Mouse (Mus musculus) hindbrain, embryonic 11.5 days (tissue): Measurements from ENCODE around the gene Ppp5c. TPM values are rescaled to one million over a fixed set of nuclear protein-coding genes. Genes with fewer than 3 reads are reported as not detected.
A peak's percentile ranks its signal among the peaks of the same experiment; 100 is the strongest.

Experiments used
- ATAC-seq: fragments of 200-750 bp; cut with Nextera tagmentation; 2 replicates; pipeline ENCODE4 v1.8.0; 2017; ENCODE audit warnings: mild to moderate bottlenecking, moderate TSS enrichment, moderate library complexity; ENCODE audit not compliant: low FRiP score
- DNase-seq: peaks from one replicate; pipeline ENCODE4 v3.0.0-alpha.2; 2015; ENCODE audit warnings: low spot score
- H3K27ac ChIP-seq: fragments of 300-500 bp; sonication (generic); 2 replicates; pipeline ENCODE4 v1.5.1; 2014; ENCODE audit warnings: mild to moderate bottlenecking, low read depth, low read length
- H3K27me3 ChIP-seq: fragments of 300-500 bp; sonication (generic); 2 replicates; pipeline ENCODE4 v1.6.1; 2014; ENCODE audit warnings: mild to moderate bottlenecking, low read length, moderate library complexity, mixed read lengths; ENCODE audit not compliant: control insufficient read depth, insufficient read depth
- H3K36me3 ChIP-seq: fragments of 300-500 bp; sonication (generic); 2 replicates; pipeline ENCODE4 v1.6.1; 2014; ENCODE audit warnings: mild to moderate bottlenecking, low read length, moderate library complexity, mixed read lengths; ENCODE audit not compliant: control insufficient read depth, insufficient read depth
- H3K4me1 ChIP-seq: fragments of 300-500 bp; sonication (generic); replicated peaks from 2 replicates; pipeline ENCODE4 v1.6.1; 2014; ENCODE audit warnings: low read length, mixed read lengths; ENCODE audit not compliant: control insufficient read depth, insufficient read depth
- H3K4me2 ChIP-seq: fragments of 300-500 bp; sonication (generic); replicated peaks from 2 replicates; pipeline ENCODE4 v1.6.1; 2014; ENCODE audit warnings: mild to moderate bottlenecking, low read depth, low read length
- H3K4me3 ChIP-seq: fragments of 300-500 bp; sonication (generic); 2 replicates; pipeline ENCODE4 v1.5.1; 2014; ENCODE audit warnings: low read depth, low read length
- H3K9ac ChIP-seq: fragments of 300-500 bp; sonication (generic); 2 replicates; pipeline ENCODE4 v1.6.1; 2014; ENCODE audit warnings: low read depth, low read length
- H3K9me3 ChIP-seq: fragments of 300-500 bp; sonication (generic); 2 replicates; pipeline ENCODE4 v1.6.1; 2016; ENCODE audit warnings: low read length; ENCODE audit not compliant: control insufficient read depth
- WGBS: fragments of 180-500 bp; shearing (Covaris S2); extraction: QIAGEN DNeasy Blood & Tissue Kit; methylation state at CpG from one replicate; pipeline ENCODE4 v1.1.7; 2014; 5-methylcytosine and 5-hydroxymethylcytosine counted together
- polyA plus RNA-seq: library from polyadenylated mRNA; unstranded; fragments of >200 nt; fragmentation: Nextera tagmentation; extraction: Ambion mirVana; gene quantifications from 2 replicates; pipeline ENCODE4 v1.2.1, GENCODE M21; 2014

Ppp5c gene
- polyA plus RNA-seq, 1 experiment from 2014 or later: 96.9 TPM

- peak overlapping the region; percentile 34; the same call in 1 of the 2 replicates for H3K9ac ChIP-seq
- peak overlapping the region; percentile 73 for H3K4me2 ChIP-seq
- peaks cover 3% of the 10 kb centered on the region; the same call in 1 of the 2 replicates for H3K27me3 ChIP-seq
- H3K9me3 ChIP-seq: no peaks in the 10 kb centered on the region
- H3K4me3 ChIP-seq: peak overlapping the region; percentile 41
- H3K27ac ChIP-seq: peak overlapping the region; percentile 24; the same call in 1 of the 2 replicates
- ATAC-seq (peak; percentile 12; the same call in 1 of the 2 replicates), DNase-seq (peak; percentile 41)
- H3K4me1 ChIP-seq: peaks cover 14% of the 10 kb centered on the region; the same call in 1 of the 2 replicates
- 39% methylated on average over 14 of the region's 14 CpGs for WGBS
- H3K36me3 ChIP-seq: no peaks in the 10 kb centered on the region
Observed at GRCm38 (mm10) chr7:17056601-17057523, 29.1 kb upstream of the Ppp5c start.

GRCm38 (mm10) chr7:17056081-17056581, 28.4 kb upstream of the Ppp5c start:
- Histone ChIP-seq H3K27ac (peak overlapping the region; percentile 24; the same call in 1 of the 2 replicates), H3K4me2 (peak overlapping the region; percentile 73), H3K9me3 (no peaks in the 10 kb centered on the region), H3K27me3 (peaks cover 3% of the 10 kb centered on the region; the same call in 1 of the 2 replicates), H3K4me1 (peaks cover 14% of the 10 kb centered on the region; the same call in 1 of the 2 replicates), H3K4me3 (peak overlapping the region; percentile 41), H3K9ac (peak overlapping the region; percentile 34; the same call in 1 of the 2 replicates), H3K36me3 (no peaks in the 10 kb centered on the region)
- DNase-seq: peak; percentile 67
- under 1% methylated on average over 37 of the region's 42 CpGs for WGBS
- peak; percentile 58 for ATAC-seq

GRCm38 (mm10) chr7:17055287-17055946, 27.7 kb upstream of the Ppp5c start:
- Histone ChIP-seq H3K27ac (no peak overlapping the region), H3K36me3 (no peaks in the 10 kb centered on the region), H3K4me2 (no peak overlapping the region), H3K4me1 (peaks cover 14% of the 10 kb centered on the region; the same call in 1 of the 2 replicates), H3K27me3 (peaks cover 3% of the 10 kb centered on the region; the same call in 1 of the 2 replicates), H3K4me3 (no peak overlapping the region), H3K9me3 (no peaks in the 10 kb centered on the region), H3K9ac (no peak overlapping the region)
- DNase-seq (no peak), ATAC-seq (no peak)
- WGBS: 90% methylated on average over 4 of the region's 4 CpGs

GRCm38 (mm10) chr7:17054325-17054989, 26.7 kb upstream of the Ppp5c start:
- 87% methylated on average over 15 of the region's 16 CpGs for WGBS
- Histone ChIP-seq H3K27ac (no peak overlapping the region), H3K9ac (no peak overlapping the region), H3K4me1 (peaks cover 14% of the 10 kb centered on the region; the same call in 1 of the 2 replicates), H3K9me3 (no peaks in the 10 kb centered on the region), H3K4me2 (no peak overlapping the region), H3K36me3 (no peaks in the 10 kb centered on the region), H3K27me3 (peaks cover 3% of the 10 kb centered on the region; the same call in 1 of the 2 replicates), H3K4me3 (no peak overlapping the region)
- ATAC-seq (no peak), DNase-seq (no peak)

GRCm38 (mm10) chr7:17050933-17051594, 23.3 kb upstream of the Ppp5c start:
- WGBS: 9% methylated on average over 15 of the region's 17 CpGs
- Histone ChIP-seq H3K9me3 (no peaks in the 10 kb centered on the region), H3K27me3 (peaks cover 2% of the 10 kb centered on the region; the same call in 1 of the 2 replicates), H3K27ac (no peak overlapping the region), H3K36me3 (no peaks in the 10 kb centered on the region), H3K9ac (no peak overlapping the region), H3K4me1 (0 out of 2 replicates have a peak, but pooled peaks cover 2% of the 10 kb centered on the region), H3K4me2 (no peak overlapping the region), H3K4me3 (no peak overlapping the region)
- peak; percentile 78 for DNase-seq
- peak; percentile 45; the same call in 1 of the 2 replicates for ATAC-seq

GRCm38 (mm10) chr7:17050491-17050890, 22.8 kb upstream of the Ppp5c start:
- Histone ChIP-seq H3K27me3 (no peaks in the 10 kb centered on the region), H3K4me3 (no peak overlapping the region), H3K36me3 (no peaks in the 10 kb centered on the region), H3K4me1 (no peaks in the 10 kb centered on the region), H3K9ac (no peak overlapping the region), H3K27ac (no peak overlapping the region), H3K4me2 (no peak overlapping the region), H3K9me3 (no peaks in the 10 kb centered on the region)
- no peak for DNase-seq
- 65% methylated on average over 11 of the region's 11 CpGs for WGBS
- no peak for ATAC-seq

- H3K27ac ChIP-seq: no peak overlapping the region
- H3K9ac ChIP-seq: no peak overlapping the region
- no peak overlapping the region for H3K4me3 ChIP-seq
- H3K36me3 ChIP-seq: no peaks in the 10 kb centered on the region
- H3K9me3 ChIP-seq: no peaks in the 10 kb centered on the region
- 86% methylated on average over 10 of the region's 10 CpGs for WGBS
- H3K4me1 ChIP-seq: no peaks in the 10 kb centered on the region
- ATAC-seq (no peak), DNase-seq (no peak)
- no peaks in the 10 kb centered on the region for H3K27me3 ChIP-seq
- H3K4me2 ChIP-seq: no peak overlapping the region
Observed at GRCm38 (mm10) chr7:17048431-17049190, 20.9 kb upstream of the Ppp5c start.
